Mouse (Mus musculus) thymus, adult 2 months (tissue): ENCODE data around the gene Palld.

Experiments
- CTCF ChIP-seq: fragments of 200-500 bp; IDR thresholded peaks from 2 replicates; pipeline ENCODE4 v1.5.1; 2012; ENCODE audit warnings: mild to moderate bottlenecking, control low read depth, low read length, moderate library complexity, borderline replicate concordance; ENCODE audit not compliant: control insufficient read depth, poor library complexity, insufficient read depth; ENCODE audit errors: extremely low read depth
- POLR2A ChIP-seq: fragments of 200-500 bp; IDR thresholded peaks from 2 replicates; pipeline ENCODE4 v1.6.1; 2012; ENCODE audit warnings: mild to moderate bottlenecking, low read length, control low read depth, moderate library complexity; ENCODE audit not compliant: control insufficient read depth, poor library complexity, insufficient read depth; ENCODE audit errors: extremely low read depth

GRCm38 (mm10) chr8:61522132-61522531 is 380.4 kb downstream of the Palld start:
- TF ChIP-seq CTCF (no peak), POLR2A (no peak)
